Mouse (Mus musculus) heart, postnatal 25 days (tissue): Measurements from ENCODE around the gene Hoxa11. TPM values are rescaled to one million over a fixed set of nuclear protein-coding genes. Genes with fewer than 3 reads are reported as not detected.

Experiments
- DNase-seq: peaks from one replicate; pipeline ENCODE4 v3.0.0; 2022; ENCODE audit warnings: low spot score
- intact Hi-C: fragments of 180-260 bp; cut with DNase I; formaldehyde crosslinking; loops from one replicate; pipeline ENCODE4 v1.15.1; 2025
- total RNA-seq, 2 experiments: library from RNA; stranded (reverse); gene quantifications; 2 replicates each; pipeline ENCODE4 v1.2.3; 2021

Gene Hoxa11
- total RNA-seq, 2 experiments from 2014 or later, result not detected

GRCm38 (mm10) chr6:52213119-52213986 is 32.3 kb downstream of the Hoxa11 start, which contains the start of the genes Hoxa3 and Gm28308:
Hoxa3 (minus strand) TSS chr6:52213336.
Gm28308 (minus strand) TSS chr6:52213339.
- intact Hi-C loops, result no loop called here
- no peak for DNase-seq

GRCm38 (mm10) chr6:52212556-52213118 is 33.0 kb downstream of the Hoxa11 start:
- DNase-seq, result no peak

GRCm38 (mm10) chr6:52211961-52212360 is 33.6 kb downstream of the Hoxa11 start:
- no peak for DNase-seq
- intact Hi-C loops, result no loop called here

More at GRCm38 (mm10) chr6:52212556-52213118, 33.0 kb downstream of the Hoxa11 start:
- intact Hi-C loops, result no loop called here

GRCm38 (mm10) chr6:52211170-52211935 is 34.3 kb downstream of the Hoxa11 start:
- no peak for DNase-seq
- intact Hi-C loops, result no loop called here

- no peak for DNase-seq
- intact Hi-C loops, result no loop called here
Measured at GRCm38 (mm10) chr6:52209685-52210046, 35.9 kb downstream of the Hoxa11 start.

GRCm38 (mm10) chr6:52208868-52209684 is 36.5 kb downstream of the Hoxa11 start:
- no peak for DNase-seq

GRCm38 (mm10) chr6:52208072-52208867 is 37.3 kb downstream of the Hoxa11 start, which contains the start of gene Hoxa6:
Hoxa6 (minus strand) TSS chr6:52208722.
- no peak for DNase-seq
- intact Hi-C loops, result no loop called here

More at GRCm38 (mm10) chr6:52208868-52209684, 36.5 kb downstream of the Hoxa11 start:
- intact Hi-C loops, result no loop called here

- intact Hi-C loops, result no loop called here
Measured at GRCm38 (mm10) chr6:52207684-52207976, 38.0 kb downstream of the Hoxa11 start.

GRCm38 (mm10) chr6:52206882-52207683 is 38.5 kb downstream of the Hoxa11 start:
- intact Hi-C loops, result no loop called here
- no peak for DNase-seq

More at GRCm38 (mm10) chr6:52207684-52207976, 38.0 kb downstream of the Hoxa11 start:
- DNase-seq, result no peak

GRCm38 (mm10) chr6:52205638-52206621 is 39.7 kb downstream of the Hoxa11 start:
- intact Hi-C loops, result no loop called here
- DNase-seq, result no peak

GRCm38 (mm10) chr6:52205221-52205620 is 40.4 kb downstream of the Hoxa11 start:
- DNase-seq, result no peak
- intact Hi-C loops, result no loop called here

- intact Hi-C loops, result no loop called here
- peak; percentile 47 for DNase-seq
Measured at GRCm38 (mm10) chr6:52204050-52204752, 41.4 kb downstream of the Hoxa11 start, which contains the start of gene Hoxa5. Hoxa5 (minus strand) TSS chr6:52204587.

- DNase-seq, result no peak
- intact Hi-C loops, result no loop called here
Measured at GRCm38 (mm10) chr6:52203371-52204049, 42.1 kb downstream of the Hoxa11 start.

GRCm38 (mm10) chr6:52203121-52203370 is 42.6 kb downstream of the Hoxa11 start:
- no peak for DNase-seq
- intact Hi-C loops, result no loop called here

GRCm38 (mm10) chr6:52202362-52203120 is 43.1 kb downstream of the Hoxa11 start:
- intact Hi-C loops, result no loop called here
- DNase-seq, result no peak
